Mouse (Mus musculus): ENCODE data around the gene Bmp3. TPM values are rescaled to one million over a fixed set of nuclear protein-coding genes. Genes with fewer than 3 reads are reported as not detected.

Bmp3 gene
- polyA plus RNA-seq, 1 experiment from 2014 or later = 9.2 TPM

Other genes starting within 250 kb of the Bmp3 start
- gene Prkg2, start 182.9 kb downstream of the Bmp3 start, polyA plus RNA-seq (2015; fragmentation: Nextera tagmentation; extraction: Ambion mirVana) = 24.1 and 46.9 TPM in 2 replicates